Mouse (Mus musculus): ENCODE data around the gene Gm11444.

Gene Gm11444

GRCm38 (mm10) chr11:85814678-85815077, 35.5 kb downstream of the Gm11444 start:
- DNase-seq (ENCODE audit: low spot score in 2 of 2), result no peak

GRCm38 (mm10) chr11:85812201-85812966, 37.7 kb downstream of the Gm11444 start:
- DNase-seq (ENCODE audit: low spot score in 2 of 2), result no peak

GRCm38 (mm10) chr11:85811676-85812075, 38.5 kb downstream of the Gm11444 start:
- no peak for DNase-seq (ENCODE audit: low spot score in 2 of 2)

- no peak for DNase-seq (ENCODE audit: low spot score in 2 of 2)
Observed at GRCm38 (mm10) chr11:85811229-85811628, 38.9 kb downstream of the Gm11444 start.

GRCm38 (mm10) chr11:85807353-85807752, 42.8 kb downstream of the Gm11444 start:
- DNase-seq (ENCODE audit: low spot score in 2 of 2), result no peak

GRCm38 (mm10) chr11:85805779-85806178, 44.4 kb downstream of the Gm11444 start:
- no peak for DNase-seq (ENCODE audit: low spot score in 2 of 2)

- DNase-seq (ENCODE audit: low spot score in 2 of 2), result no peak
Observed at GRCm38 (mm10) chr11:85804048-85804447, 46.1 kb downstream of the Gm11444 start.

- no peak for DNase-seq (ENCODE audit: low spot score in 2 of 2)
Observed at GRCm38 (mm10) chr11:85800380-85800779, 49.8 kb downstream of the Gm11444 start.

GRCm38 (mm10) chr11:85799856-85800255, 50.3 kb downstream of the Gm11444 start:
- DNase-seq (ENCODE audit: low spot score in 2 of 2), result no peak

- DNase-seq (ENCODE audit: low spot score in 2 of 2), result no peak
Observed at GRCm38 (mm10) chr11:85799456-85799855, 50.7 kb downstream of the Gm11444 start.

Measured in urinary bladder, postnatal 36 days (tissue).